Mouse (Mus musculus) intestine, postnatal 0 days (tissue): ENCODE measurements at regions not wholly inside any gene's neighbourhood (a gene's known extent, or its start where the extent isn't known, plus 50 kb on each side); places are given as distances from the start of the nearest gene placed in this dataset.

Experiments used
- ATAC-seq: fragments of 200-750 bp; cut with Nextera tagmentation; 2 replicates; pipeline ENCODE4 v1.8.0; 2017; ENCODE audit warnings: mild to moderate bottlenecking, moderate TSS enrichment, moderate library complexity
- H3K27ac ChIP-seq: fragments of 300-500 bp; sonication (generic); 2 replicates; pipeline ENCODE4 v1.5.1; 2014; ENCODE audit warnings: mild to moderate bottlenecking, low read depth, low read length, moderate library complexity
- H3K27me3 ChIP-seq: fragments of 300-500 bp; sonication (generic); replicated peaks from 2 replicates; pipeline ENCODE4 v1.6.1; 2014; ENCODE audit warnings: low read length, mixed read lengths; ENCODE audit not compliant: control insufficient read depth, insufficient read depth
- H3K36me3 ChIP-seq: fragments of 300-500 bp; sonication (generic); 2 replicates; pipeline ENCODE4 v1.6.1; 2014; ENCODE audit warnings: mild to moderate bottlenecking, moderate library complexity; ENCODE audit not compliant: control insufficient read depth, insufficient read depth
- H3K4me1 ChIP-seq: fragments of 300-500 bp; sonication (generic); replicated peaks from 2 replicates; pipeline ENCODE4 v1.6.1; 2014; ENCODE audit warnings: antibody characterized with exemption, low read length, mixed read lengths; ENCODE audit not compliant: control insufficient read depth, insufficient read depth
- H3K4me2 ChIP-seq: fragments of 300-500 bp; sonication (generic); replicated peaks from 2 replicates; pipeline ENCODE4 v1.6.1; 2014; ENCODE audit warnings: low read depth, mild to moderate bottlenecking, moderate library complexity
- H3K4me3 ChIP-seq: fragments of 300-500 bp; sonication (generic); 2 replicates; pipeline ENCODE4 v1.5.1; 2014; ENCODE audit warnings: low read depth, low read length
- H3K9ac ChIP-seq: fragments of 300-500 bp; sonication (generic); 2 replicates; pipeline ENCODE4 v1.6.1; 2014; ENCODE audit warnings: mild to moderate bottlenecking, low read depth, low read length
- H3K9me3 ChIP-seq: fragments of 300-500 bp; sonication (generic); 2 replicates; pipeline ENCODE4 v1.6.1; 2016; ENCODE audit warnings: mixed run types; ENCODE audit not compliant: control insufficient read depth
- CTCF ChIP-seq: sonication (generic); IDR thresholded peaks from 2 replicates; pipeline ENCODE4 v1.5.1; 2016; ENCODE audit warnings: low read depth, mild to moderate bottlenecking, control low read depth, antibody characterized with exemption, moderate library complexity
- WGBS: fragments of 180-500 bp; shearing (Covaris S2); extraction: QIAGEN DNeasy Blood & Tissue Kit; methylation state at CpG from one replicate; pipeline ENCODE4 v1.1.7; 2014; 5-methylcytosine and 5-hydroxymethylcytosine counted together

GRCm38 (mm10) chr16:77469328-77469875 lies 132.5 kb downstream of the Gm11146 start:
- H3K27ac ChIP-seq: no peak overlapping the region
- no peak for TF ChIP-seq CTCF
- no peaks in the 10 kb centered on the region for H3K36me3 ChIP-seq
- 46% methylated on average over 6 of the region's 6 CpGs for whole genome bisulfite sequencing
- H3K27me3 ChIP-seq: no peaks in the 10 kb centered on the region
- peak overlapping the region; percentile 48; the same call in 1 of the 2 replicates for H3K4me2 ChIP-seq
- H3K9ac ChIP-seq: no peak overlapping the region
- no peaks in the 10 kb centered on the region for H3K9me3 ChIP-seq
- H3K4me3 ChIP-seq: 0 out of 2 replicates have a peak overlapping the region, but pooled peaks have one; percentile 14
- peak; percentile 74 for ATAC-seq
- 0 out of 2 replicates have a peak, but pooled peaks cover 3% of the 10 kb centered on the region for H3K4me1 ChIP-seq

DNA sequence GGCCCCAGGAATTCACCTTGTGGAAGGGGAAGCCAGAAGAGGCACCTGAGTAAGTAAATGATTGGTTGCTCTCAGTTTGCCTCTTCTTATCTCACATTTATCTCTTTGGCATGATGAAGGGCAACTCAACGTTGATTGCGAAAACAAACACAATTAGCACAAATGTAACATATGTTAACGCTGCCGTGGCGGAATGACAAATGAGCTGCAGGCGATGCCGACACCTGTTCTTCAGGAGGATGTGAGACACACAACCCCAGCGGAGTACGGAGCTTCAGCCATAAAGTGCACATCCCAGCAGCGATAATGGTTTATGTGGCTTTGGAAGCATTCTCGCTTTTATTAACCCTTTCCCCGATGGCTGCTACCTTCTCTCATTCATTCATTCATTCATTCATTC lies 134.7 kb downstream of the Gm11146 start:
- no peak overlapping the region for H3K4me3 ChIP-seq
- no peak for ATAC-seq
- no peak overlapping the region for H3K4me2 ChIP-seq
- no peak overlapping the region for H3K9ac ChIP-seq
- no peaks in the 10 kb centered on the region for H3K27me3 ChIP-seq
- no peaks in the 10 kb centered on the region for H3K36me3 ChIP-seq
- no peak for TF ChIP-seq CTCF
- H3K27ac ChIP-seq: no peak overlapping the region
- 67% methylated on average over 12 of the region's 12 CpGs for WGBS
- H3K4me1 ChIP-seq: 0 out of 2 replicates have a peak, but pooled peaks cover 3% of the 10 kb centered on the region
- H3K9me3 ChIP-seq: no peaks in the 10 kb centered on the region

DNA sequence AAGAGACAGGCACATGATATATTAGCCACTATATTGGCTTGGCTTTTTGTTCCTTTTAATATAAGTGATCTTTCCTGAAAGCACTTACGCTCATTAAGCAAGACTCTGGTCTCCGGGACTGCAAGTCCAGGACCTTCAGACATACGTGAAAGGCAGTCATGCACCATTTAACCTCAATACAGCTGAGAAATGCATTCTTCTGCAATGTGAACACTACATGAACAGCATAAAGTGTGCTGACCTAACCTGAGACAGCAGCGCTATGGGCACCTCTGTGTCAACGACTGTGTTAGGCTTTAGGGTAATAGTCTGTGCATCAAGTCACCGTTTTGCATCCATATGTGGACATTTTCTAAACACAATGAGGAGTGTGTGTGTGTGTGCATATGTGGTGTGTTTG lies 137.3 kb downstream of the Gm11146 start:
- H3K36me3 ChIP-seq: no peaks in the 10 kb centered on the region
- H3K4me1 ChIP-seq: 0 out of 2 replicates have a peak, but pooled peaks cover under 1% of the 10 kb centered on the region
- no peak for TF ChIP-seq CTCF
- H3K4me3 ChIP-seq: no peak overlapping the region
- no peaks in the 10 kb centered on the region for H3K27me3 ChIP-seq
- WGBS: 82% methylated on average over 6 of the region's 6 CpGs
- H3K9ac ChIP-seq: no peak overlapping the region
- no peak for ATAC-seq
- no peak overlapping the region for H3K4me2 ChIP-seq
- no peak overlapping the region for H3K27ac ChIP-seq
- no peaks in the 10 kb centered on the region for H3K9me3 ChIP-seq

DNA sequence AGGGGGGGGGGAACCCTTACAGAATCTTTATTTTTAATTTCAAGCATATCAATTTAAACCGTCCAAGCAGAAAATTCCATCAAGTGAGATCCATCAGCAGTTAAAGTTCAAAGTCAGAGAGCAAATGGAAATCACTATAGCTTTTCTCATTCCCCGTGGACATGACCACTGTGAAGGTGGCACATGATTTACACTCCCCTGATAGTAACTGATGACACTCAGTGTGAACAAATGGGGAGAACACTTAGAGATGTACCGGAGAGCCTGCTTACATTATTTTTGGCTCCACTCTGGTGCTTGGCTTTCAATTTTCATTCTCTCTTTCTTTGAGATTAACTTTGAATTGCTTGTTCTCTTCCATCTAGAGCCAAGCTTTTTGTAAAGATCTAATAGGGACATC lies 140.0 kb downstream of the Gm11146 start:
- H3K36me3 ChIP-seq: no peaks in the 10 kb centered on the region
- no peak overlapping the region for H3K27ac ChIP-seq
- TF ChIP-seq CTCF: no peak
- H3K9me3 ChIP-seq: no peaks in the 10 kb centered on the region
- ATAC-seq: no peak
- no peaks in the 10 kb centered on the region for H3K4me1 ChIP-seq
- no peaks in the 10 kb centered on the region for H3K27me3 ChIP-seq
- 88% methylated on average over 3 of the region's 3 CpGs for WGBS
- no peak overlapping the region for H3K9ac ChIP-seq
- H3K4me3 ChIP-seq: no peak overlapping the region
- H3K4me2 ChIP-seq: no peak overlapping the region

DNA sequence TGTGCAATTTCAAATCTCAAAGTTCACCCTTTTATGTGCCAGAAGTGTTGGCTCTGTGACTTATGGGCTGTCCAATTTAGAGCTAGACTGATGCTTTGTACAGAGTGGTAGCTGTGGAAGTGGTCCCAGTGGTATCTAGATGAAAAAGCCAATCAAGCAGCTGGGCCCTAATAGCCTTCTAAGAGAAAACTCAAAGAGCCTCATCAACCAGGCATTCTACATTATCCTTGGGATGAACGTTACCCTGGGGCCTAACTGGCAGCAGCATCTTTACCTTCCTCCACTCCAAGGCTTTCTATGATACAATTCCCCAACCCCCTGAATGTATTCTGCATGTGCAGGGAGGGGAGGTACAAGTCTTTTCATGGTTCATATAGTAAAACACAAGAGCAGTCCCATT lies 140.4 kb downstream of the Gm11146 start:
- no peaks in the 10 kb centered on the region for H3K27me3 ChIP-seq
- H3K9ac ChIP-seq: no peak overlapping the region
- no peak overlapping the region for H3K4me2 ChIP-seq
- WGBS: 78% methylated on average over 1 of the region's 1 CpGs
- H3K36me3 ChIP-seq: no peaks in the 10 kb centered on the region
- TF ChIP-seq CTCF: no peak
- H3K4me3 ChIP-seq: no peak overlapping the region
- H3K4me1 ChIP-seq: no peaks in the 10 kb centered on the region
- no peaks in the 10 kb centered on the region for H3K9me3 ChIP-seq
- no peak overlapping the region for H3K27ac ChIP-seq
- no peak for ATAC-seq

GRCm38 (mm10) chr16:77459651-77460050 lies 142.2 kb downstream of the Gm11146 start:
- no peaks in the 10 kb centered on the region for H3K27me3 ChIP-seq
- H3K9me3 ChIP-seq: no peaks in the 10 kb centered on the region
- H3K4me1 ChIP-seq: no peaks in the 10 kb centered on the region
- TF ChIP-seq CTCF: no peak
- no peak for ATAC-seq
- no peak overlapping the region for H3K4me3 ChIP-seq
- no peak overlapping the region for H3K9ac ChIP-seq
- H3K36me3 ChIP-seq: no peaks in the 10 kb centered on the region
- H3K27ac ChIP-seq: no peak overlapping the region
- H3K4me2 ChIP-seq: no peak overlapping the region
- WGBS: 62% methylated on average over 2 of the region's 2 CpGs

- Histone ChIP-seq H3K9me3 (no peaks in the 10 kb centered on the region), H3K4me3 (no peak overlapping the region), H3K9ac (no peak overlapping the region), H3K36me3 (no peaks in the 10 kb centered on the region), H3K27me3 (no peaks in the 10 kb centered on the region), H3K27ac (no peak overlapping the region), H3K4me2 (no peak overlapping the region), H3K4me1 (0 out of 2 replicates have a peak, but pooled peaks cover 3% of the 10 kb centered on the region)
- no peak for ATAC-seq
- WGBS: 69% methylated on average over 6 of the region's 6 CpGs
- TF ChIP-seq CTCF: no peak
Observed at GRCm38 (mm10) chr16:77444647-77445046, 157.2 kb downstream of the Gm11146 start.
